Mouse (Mus musculus) forebrain, embryonic 13.5 days (tissue): ENCODE data around the gene 5330417C22Rik. TPM values are rescaled to one million over a fixed set of nuclear protein-coding genes. Genes with fewer than 3 reads are reported as not detected.
A peak's percentile ranks its signal among the peaks of the same experiment; 100 is the strongest.
"Not testable (repeated sequence)": the region's sequence is repeated elsewhere in the genome, so short reads cannot be mapped to it uniquely, and the experiment has no call there.

Source experiments
- ATAC-seq: fragments of 200-750 bp; cut with Nextera tagmentation; 2 replicates; pipeline ENCODE4 v1.8.0; 2017
- H3K27ac ChIP-seq: fragments of 300-500 bp; sonication (generic); 2 replicates; pipeline ENCODE4 v1.5.1; 2015; ENCODE audit warnings: inconsistent platforms, mild to moderate bottlenecking, moderate library complexity
- H3K27me3 ChIP-seq: fragments of 300-500 bp; sonication (generic); 2 replicates; pipeline ENCODE4 v1.6.1; 2015; ENCODE audit warnings: mild to moderate bottlenecking, inconsistent platforms
- H3K36me3 ChIP-seq: fragments of 300-500 bp; sonication (generic); 2 replicates; pipeline ENCODE4 v1.6.1; 2015; ENCODE audit warnings: mild to moderate bottlenecking, inconsistent platforms; ENCODE audit not compliant: poor library complexity, severe bottlenecking
- H3K4me1 ChIP-seq: fragments of 300-500 bp; sonication (generic); 2 replicates; pipeline ENCODE4 v1.6.1; 2015; ENCODE audit warnings: inconsistent platforms
- H3K4me2 ChIP-seq: fragments of 300-500 bp; sonication (generic); 2 replicates; pipeline ENCODE4 v1.6.1; 2015; ENCODE audit warnings: inconsistent platforms, mild to moderate bottlenecking, moderate library complexity
- H3K4me3 ChIP-seq: fragments of 300-500 bp; sonication (generic); 2 replicates; pipeline ENCODE4 v1.5.1; 2015; ENCODE audit warnings: mild to moderate bottlenecking, inconsistent platforms
- H3K9ac ChIP-seq: fragments of 300-500 bp; sonication (generic); 2 replicates; pipeline ENCODE4 v1.6.1; 2015; ENCODE audit warnings: mild to moderate bottlenecking, inconsistent platforms
- H3K9me3 ChIP-seq: fragments of 300-500 bp; sonication (generic); replicated peaks from 2 replicates; pipeline ENCODE4 v1.6.1; 2016; ENCODE audit warnings: inconsistent platforms
- WGBS: fragments of 180-500 bp; shearing (Covaris S2); methylation state at CpG from one replicate; pipeline ENCODE4 v1.1.7; 2015; 5-methylcytosine and 5-hydroxymethylcytosine counted together
- polyA plus RNA-seq: library from polyadenylated mRNA; unstranded; fragments of >200 nt; fragmentation: Nextera tagmentation; extraction: Ambion mirVana; gene quantifications from 2 replicates; pipeline ENCODE4 v1.2.1, GENCODE M21; 2015

The 5330417C22Rik gene
- polyA plus RNA-seq, 1 experiment from 2014 or later: 4.3 TPM

DNA sequence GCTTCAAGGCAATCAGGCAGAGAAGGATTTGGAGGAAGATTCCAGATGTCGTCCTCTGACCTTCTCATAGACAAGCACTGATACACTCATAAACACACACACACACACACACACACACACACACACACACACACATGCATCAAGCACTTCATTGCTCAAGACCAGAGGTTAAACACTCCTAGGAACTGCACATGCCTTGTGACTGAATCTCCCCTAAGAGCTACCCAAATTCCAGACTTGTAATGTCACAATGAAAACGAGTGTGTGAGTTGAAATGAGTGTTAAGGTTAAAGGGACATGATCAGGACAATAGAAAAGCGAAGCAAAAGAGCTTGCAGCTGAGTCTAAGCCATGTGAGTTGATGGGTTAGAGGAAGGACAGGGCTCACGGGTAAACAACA is 18.1 kb downstream of the 5330417C22Rik start:
- WGBS: 65% methylated on average over 4 of the region's 4 CpGs
- Histone ChIP-seq H3K36me3 (no peaks in the 10 kb centered on the region), H3K4me2 (no peak overlapping the region), H3K27me3 (no peaks in the 10 kb centered on the region), H3K4me3 (no peak overlapping the region), H3K9ac (no peak overlapping the region), H3K4me1 (no peaks in the 10 kb centered on the region), H3K27ac (no peak overlapping the region), H3K9me3 (no peaks in the 10 kb centered on the region)
- no peak for ATAC-seq

GRCm38 (mm10) chr3:108513465-108513864 is 22.9 kb downstream of the 5330417C22Rik start:
- peaks cover 8% of the 10 kb centered on the region; the same call in 1 of the 2 replicates for H3K27me3 ChIP-seq
- H3K36me3 ChIP-seq: no peaks in the 10 kb centered on the region
- H3K4me3 ChIP-seq: no peak overlapping the region
- H3K27ac ChIP-seq: no peak overlapping the region
- no peak overlapping the region for H3K9ac ChIP-seq
- ATAC-seq: no peak
- H3K4me1 ChIP-seq: peaks cover 21% of the 10 kb centered on the region
- H3K4me2 ChIP-seq: no peak overlapping the region
- WGBS: 57% methylated on average over 3 of the region's 3 CpGs
- no peaks in the 10 kb centered on the region for H3K9me3 ChIP-seq

DNA sequence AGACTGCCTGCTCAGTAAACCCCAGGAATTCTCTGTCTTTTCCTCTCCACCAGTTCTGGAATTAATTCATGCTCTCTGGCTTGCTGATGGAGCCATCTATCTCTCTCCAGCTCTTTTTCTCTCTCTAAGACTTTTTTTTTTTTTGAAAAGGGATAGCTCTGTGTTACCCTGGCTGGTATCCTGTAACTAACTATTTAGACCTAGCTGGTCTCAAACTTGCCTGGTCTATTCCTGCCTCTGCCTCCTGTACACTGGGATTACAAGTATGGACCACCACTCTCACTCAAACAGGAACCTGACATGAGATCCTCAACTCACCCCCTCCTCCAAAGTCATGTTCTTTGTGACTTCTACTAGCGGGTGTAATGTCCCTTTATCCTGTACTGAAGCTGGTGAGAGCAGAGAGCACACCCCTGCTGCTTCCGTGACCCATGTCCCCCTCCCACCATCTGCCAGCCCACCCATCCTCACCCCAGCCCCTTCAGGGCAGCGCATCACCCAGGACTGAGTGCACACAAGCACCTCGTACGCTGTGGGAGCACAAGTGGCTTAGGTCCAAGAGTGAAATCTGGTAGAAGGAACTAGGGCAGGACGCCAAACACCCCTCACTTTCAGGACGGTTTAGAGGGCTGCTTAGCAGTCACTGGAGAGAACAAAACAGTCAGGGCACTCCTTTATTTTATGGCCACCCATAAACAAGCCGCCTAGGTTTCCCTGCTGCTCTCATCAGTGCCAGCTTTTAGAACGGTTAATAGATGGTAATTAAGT is 25.4 kb downstream of the 5330417C22Rik start:
- Histone ChIP-seq H3K4me2 (peak overlapping the region; percentile 22; the same call in 1 of the 2 replicates), H3K9ac (no peak overlapping the region), H3K4me1 (peaks cover 21% of the 10 kb centered on the region), H3K9me3 (no peaks in the 10 kb centered on the region), H3K27me3 (peaks cover 8% of the 10 kb centered on the region; the same call in 1 of the 2 replicates), H3K27ac (peak overlapping the region; percentile 49), H3K4me3 (no peak overlapping the region), H3K36me3 (no peaks in the 10 kb centered on the region)
- 4% methylated on average over 9 of the region's 9 CpGs for WGBS
- ATAC-seq: peak; percentile 87

GRCm38 (mm10) chr3:108510156-108510555 is 26.2 kb downstream of the 5330417C22Rik start:
- Histone ChIP-seq H3K9ac (no peak overlapping the region), H3K27ac (no peak overlapping the region), H3K4me3 (no peak overlapping the region), H3K4me2 (no peak overlapping the region), H3K36me3 (no peaks in the 10 kb centered on the region), H3K4me1 (peaks cover 21% of the 10 kb centered on the region), H3K27me3 (peaks cover 8% of the 10 kb centered on the region; the same call in 1 of the 2 replicates), H3K9me3 (no peaks in the 10 kb centered on the region)
- ATAC-seq: 0 out of 2 replicates have a peak, but pooled peaks have one; percentile 31
- 38% methylated on average over 2 of the region's 2 CpGs for WGBS

DNA sequence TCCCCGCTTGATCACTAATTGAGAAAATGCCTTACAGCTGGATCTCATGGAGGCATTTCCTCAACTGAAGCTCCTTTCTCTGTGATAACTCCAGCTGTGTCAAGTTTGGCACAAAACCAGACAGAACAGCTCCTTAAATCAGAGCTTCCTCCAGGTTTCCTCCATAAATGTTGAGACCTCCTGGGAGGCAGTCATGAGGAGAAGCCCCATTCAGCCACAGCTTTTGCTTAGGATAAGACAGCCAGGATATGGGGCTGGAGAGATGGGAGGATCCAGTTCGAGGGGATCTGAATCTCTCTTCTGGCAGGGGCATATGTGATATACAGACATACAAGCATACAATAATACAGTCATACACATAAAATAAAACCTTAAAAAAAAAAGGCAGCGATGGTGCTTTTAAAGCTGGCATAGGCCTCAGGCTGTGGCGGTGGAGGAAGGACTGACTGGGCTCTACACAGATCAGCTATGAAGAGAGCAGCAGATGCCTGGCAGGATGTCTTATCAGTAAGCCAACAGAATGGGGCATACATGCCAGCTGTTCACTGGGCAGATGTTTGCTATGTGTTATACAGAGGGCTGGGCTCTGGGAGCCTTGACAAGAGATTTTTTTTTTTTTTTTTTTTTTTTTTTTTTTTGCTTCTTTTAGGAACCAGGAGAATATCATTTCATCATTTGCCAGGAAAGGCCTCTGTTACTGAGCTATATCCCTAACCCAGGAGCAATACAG is 27.4 kb downstream of the 5330417C22Rik start:
- no peak for ATAC-seq
- Histone ChIP-seq H3K4me2 (no peak overlapping the region), H3K27me3 (peaks cover 8% of the 10 kb centered on the region; the same call in 1 of the 2 replicates), H3K4me1 (peaks cover 21% of the 10 kb centered on the region), H3K36me3 (no peaks in the 10 kb centered on the region), H3K4me3 (no peak overlapping the region), H3K9me3 (no peaks in the 10 kb centered on the region), H3K27ac (no peak overlapping the region), H3K9ac (no peak overlapping the region)
- WGBS: 71% methylated on average over 4 of the region's 4 CpGs

DNA sequence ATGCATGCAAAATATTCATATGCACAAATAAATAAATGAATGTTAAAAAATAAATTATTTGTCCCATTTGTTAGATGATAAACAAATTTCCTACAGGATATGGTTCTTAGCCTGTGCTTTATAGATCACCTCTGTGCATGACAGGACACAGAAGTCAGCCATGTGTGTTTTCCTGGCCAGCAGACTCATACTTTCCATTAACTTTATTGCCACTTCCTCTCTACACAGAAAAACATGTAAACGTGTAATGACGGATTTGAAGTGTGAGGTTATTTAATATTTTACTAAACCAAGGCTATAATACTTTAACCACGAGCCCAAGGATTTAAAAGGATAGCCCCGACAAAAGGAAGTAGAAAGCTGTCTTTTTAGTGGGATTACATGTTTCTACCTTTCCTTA is 32.4 kb downstream of the 5330417C22Rik start:
- no peak overlapping the region for H3K4me3 ChIP-seq
- no peak overlapping the region for H3K9ac ChIP-seq
- 88% methylated on average over 4 of the region's 4 CpGs for WGBS
- H3K27ac ChIP-seq: no peak overlapping the region
- no peak for ATAC-seq
- H3K9me3 ChIP-seq: no peaks in the 10 kb centered on the region
- H3K36me3 ChIP-seq: no peaks in the 10 kb centered on the region
- no peaks in the 10 kb centered on the region for H3K27me3 ChIP-seq
- no peak overlapping the region for H3K4me2 ChIP-seq
- H3K4me1 ChIP-seq: no peaks in the 10 kb centered on the region

DNA sequence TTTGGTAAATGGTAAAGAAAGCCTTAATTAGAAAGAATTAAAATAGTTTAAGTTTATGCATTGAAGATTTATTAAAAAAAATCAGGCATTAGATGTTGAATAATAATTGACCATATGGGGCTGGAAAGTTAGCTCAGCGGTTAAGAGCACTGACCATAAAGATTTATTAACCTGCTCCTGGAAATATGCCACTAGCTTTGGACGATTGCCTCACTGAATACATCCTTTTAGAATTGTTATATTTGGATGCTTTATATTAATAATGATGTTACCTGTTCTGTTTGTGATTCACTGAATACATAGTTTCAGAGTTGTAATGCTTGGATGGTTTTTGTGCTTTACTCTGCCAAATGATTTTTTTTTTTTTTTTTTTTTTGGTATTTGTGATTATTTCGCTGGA is 34.9 kb downstream of the 5330417C22Rik start:
- not testable (repeated sequence) for ATAC-seq, H3K4me1 ChIP-seq, H3K9me3 ChIP-seq, H3K9ac ChIP-seq, H3K36me3 ChIP-seq, H3K27me3 ChIP-seq, H3K27ac ChIP-seq, H3K4me3 ChIP-seq, H3K4me2 ChIP-seq
- 87% methylated on average over 3 of the region's 3 CpGs for WGBS

GRCm38 (mm10) chr3:108499826-108500225 is 36.5 kb downstream of the 5330417C22Rik start:
- H3K4me2 ChIP-seq: no peak overlapping the region
- WGBS: 76% methylated on average over 8 of the region's 8 CpGs

GRCm38 (mm10) chr3:108497602-108498001 is 38.7 kb downstream of the 5330417C22Rik start:
- WGBS: 41% methylated on average over 9 of the region's 9 CpGs
- H3K36me3 ChIP-seq: no peaks in the 10 kb centered on the region
- H3K9ac ChIP-seq: no peak overlapping the region
- no peak for ATAC-seq
- no peaks in the 10 kb centered on the region for H3K9me3 ChIP-seq
- no peak overlapping the region for H3K4me3 ChIP-seq
- peaks cover 17% of the 10 kb centered on the region for H3K4me1 ChIP-seq
- H3K27ac ChIP-seq: no peak overlapping the region
- H3K4me2 ChIP-seq: no peak overlapping the region
- H3K27me3 ChIP-seq: no peaks in the 10 kb centered on the region

More at GRCm38 (mm10) chr3:108499826-108500225, 36.5 kb downstream of the 5330417C22Rik start:
- Histone ChIP-seq H3K4me3 (no peak overlapping the region), H3K9me3 (no peaks in the 10 kb centered on the region), H3K27me3 (no peaks in the 10 kb centered on the region), H3K9ac (no peak overlapping the region), H3K36me3 (no peaks in the 10 kb centered on the region), H3K27ac (no peak overlapping the region), H3K4me1 (peaks cover 17% of the 10 kb centered on the region)
- ATAC-seq: no peak

- no peak overlapping the region for H3K27ac ChIP-seq
- H3K36me3 ChIP-seq: no peaks in the 10 kb centered on the region
- 0 out of 2 replicates have a peak overlapping the region, but pooled peaks have one; percentile 5 for H3K4me2 ChIP-seq
- H3K9ac ChIP-seq: peak overlapping the region; percentile 34; the same call in 1 of the 2 replicates
- ATAC-seq: peak; percentile 53; the same call in 1 of the 2 replicates
- WGBS: 18% methylated on average over 4 of the region's 4 CpGs
- no peak overlapping the region for H3K4me3 ChIP-seq
- peaks cover 17% of the 10 kb centered on the region for H3K4me1 ChIP-seq
- no peaks in the 10 kb centered on the region for H3K27me3 ChIP-seq
- no peaks in the 10 kb centered on the region for H3K9me3 ChIP-seq
Measured at GRCm38 (mm10) chr3:108495486-108495885, 40.9 kb downstream of the 5330417C22Rik start.

DNA sequence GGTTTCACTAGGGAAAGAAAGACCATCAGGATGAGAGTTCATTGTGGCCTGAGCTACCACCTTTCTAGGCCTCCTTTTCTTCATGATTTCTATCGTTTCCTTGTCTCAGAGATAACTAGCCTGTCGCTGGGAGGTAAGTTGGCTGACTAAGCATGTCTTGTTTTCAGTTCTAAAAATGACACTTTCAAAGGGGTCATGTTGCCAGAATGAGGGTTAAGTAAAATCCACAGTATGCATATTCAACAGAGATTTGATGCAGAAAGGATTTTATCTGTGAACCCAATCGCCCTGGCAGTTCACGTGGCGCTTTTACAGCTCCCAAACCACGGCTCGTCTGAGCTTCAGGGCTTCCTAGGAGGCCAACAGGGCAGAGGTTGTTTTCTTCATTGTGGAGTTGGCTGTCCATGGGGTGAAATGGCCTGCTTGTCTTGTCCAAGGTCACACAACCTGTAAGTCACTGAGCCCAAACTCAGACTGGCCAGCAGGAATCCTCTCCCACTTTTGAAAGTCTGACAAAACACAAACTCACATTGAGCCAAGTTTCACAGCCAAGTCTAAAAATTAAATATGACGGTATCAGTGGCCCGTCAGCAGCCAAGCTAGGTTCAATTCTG is 41.4 kb downstream of the 5330417C22Rik start:
- 53% methylated on average over 9 of the region's 9 CpGs for WGBS

GRCm38 (mm10) chr3:108489968-108490367 is 46.4 kb downstream of the 5330417C22Rik start:
- no peaks in the 10 kb centered on the region for H3K9me3 ChIP-seq
- H3K27me3 ChIP-seq: no peaks in the 10 kb centered on the region
- H3K4me1 ChIP-seq: peaks cover 1% of the 10 kb centered on the region; the same call in 1 of the 2 replicates
- H3K36me3 ChIP-seq: no peaks in the 10 kb centered on the region
- H3K4me2 ChIP-seq: no peak overlapping the region
- ATAC-seq: no peak
- H3K9ac ChIP-seq: no peak overlapping the region
- no peak overlapping the region for H3K4me3 ChIP-seq
- 47% methylated on average over 3 of the region's 3 CpGs for WGBS
- H3K27ac ChIP-seq: no peak overlapping the region

More for the DNA sequence above, 41.4 kb downstream of the 5330417C22Rik start:
- Histone ChIP-seq H3K27ac (no peak overlapping the region), H3K9ac (no peak overlapping the region), H3K4me2 (no peak overlapping the region), H3K36me3 (no peaks in the 10 kb centered on the region), H3K4me1 (peaks cover 17% of the 10 kb centered on the region), H3K27me3 (no peaks in the 10 kb centered on the region), H3K9me3 (no peaks in the 10 kb centered on the region), H3K4me3 (no peak overlapping the region)
- no peak for ATAC-seq
